Mouse (Mus musculus): ENCODE data around the gene Tfip11.

DNA sequence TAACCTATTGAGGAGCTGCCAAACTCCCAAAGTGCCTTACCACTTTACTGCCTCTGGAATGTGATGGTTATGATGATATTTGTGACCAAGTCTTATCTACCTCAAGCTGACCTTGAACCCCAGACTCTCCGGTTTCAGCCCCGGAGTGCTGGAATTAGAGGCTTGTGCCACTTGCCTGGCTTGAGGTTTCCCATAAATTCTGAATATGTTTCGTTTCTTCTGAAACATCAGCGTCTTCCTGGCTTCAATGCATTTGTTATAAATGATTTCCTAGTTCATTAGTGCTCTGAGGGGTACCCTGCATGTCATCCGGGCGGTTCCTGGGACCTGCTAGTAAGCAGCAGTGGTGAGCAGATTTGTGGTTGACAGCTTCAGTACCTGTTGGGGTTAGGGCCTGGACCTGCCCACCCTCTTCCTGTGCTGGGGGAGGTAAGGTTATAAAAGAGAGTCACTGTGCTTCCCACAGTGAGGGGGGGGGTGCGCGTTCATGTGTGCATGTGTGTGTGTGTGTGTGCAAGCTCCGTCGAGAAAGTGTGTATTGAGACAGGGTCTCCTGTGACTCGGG, 48.2 kb upstream of the Tfip11 start:
- TF ChIP-seq CTCF (IDR thresholded peaks at IDR 0.05; ENCODE audit: borderline replicate concordance, control insufficient read depth, extremely low read depth, insufficient read depth, low read length, poor library complexity) (no peak), POLR2A (IDR thresholded peaks at IDR 0.05; ENCODE audit: control insufficient read depth, extremely low read depth, insufficient read depth, low read length, poor library complexity) (no peak)

Data from thymus, adult 2 months (tissue).